Mouse (Mus musculus) left cerebral cortex, postnatal 36 days (tissue): ENCODE results near the gene Tspan31. TPM values are rescaled to one million over a fixed set of nuclear protein-coding genes. Genes with fewer than 3 reads are reported as not detected.
A peak's percentile ranks its signal among the peaks of the same experiment; 100 is the strongest.

Source experiments
- DNase-seq, 2 experiments: peaks; one replicate each; pipeline ENCODE4 v3.0.0; 2021 to 2022; ENCODE audit warnings: low spot score in 2 of 2, mixed read lengths in 1 of 2
- intact Hi-C: fragments of 180-260 bp; cut with DNase I; formaldehyde crosslinking; loops from one replicate; pipeline ENCODE4 v1.15.1; 2025
- total RNA-seq, 2 experiments: library from RNA; stranded (reverse); gene quantifications; 2 replicates each; pipeline ENCODE4 v1.2.3; 2021

Gene Tspan31
- total RNA-seq, 2 experiments from 2014 or later, result 63.5 to 66.3 TPM

DNA sequence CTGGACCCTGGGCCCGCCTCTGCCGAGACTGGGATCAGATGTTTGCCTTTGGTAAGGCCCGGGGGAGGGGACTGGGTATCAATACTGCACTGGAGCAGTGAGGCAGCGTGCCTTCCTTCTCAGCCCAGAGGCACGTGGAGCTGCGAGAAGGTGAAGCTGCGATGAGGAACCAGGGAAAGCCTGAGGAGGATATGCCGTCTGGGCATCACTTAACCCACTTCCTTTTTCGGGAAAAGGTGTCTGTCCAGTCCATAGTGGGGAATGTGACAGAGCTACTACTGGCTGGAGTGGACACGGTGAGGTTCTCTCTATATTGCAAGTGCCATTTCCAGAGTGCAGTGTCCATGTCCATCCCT lies 20.0 kb downstream of the Tspan31 start:
- intact Hi-C loops, result no loop called here
- DNase-seq, result no peak

DNA sequence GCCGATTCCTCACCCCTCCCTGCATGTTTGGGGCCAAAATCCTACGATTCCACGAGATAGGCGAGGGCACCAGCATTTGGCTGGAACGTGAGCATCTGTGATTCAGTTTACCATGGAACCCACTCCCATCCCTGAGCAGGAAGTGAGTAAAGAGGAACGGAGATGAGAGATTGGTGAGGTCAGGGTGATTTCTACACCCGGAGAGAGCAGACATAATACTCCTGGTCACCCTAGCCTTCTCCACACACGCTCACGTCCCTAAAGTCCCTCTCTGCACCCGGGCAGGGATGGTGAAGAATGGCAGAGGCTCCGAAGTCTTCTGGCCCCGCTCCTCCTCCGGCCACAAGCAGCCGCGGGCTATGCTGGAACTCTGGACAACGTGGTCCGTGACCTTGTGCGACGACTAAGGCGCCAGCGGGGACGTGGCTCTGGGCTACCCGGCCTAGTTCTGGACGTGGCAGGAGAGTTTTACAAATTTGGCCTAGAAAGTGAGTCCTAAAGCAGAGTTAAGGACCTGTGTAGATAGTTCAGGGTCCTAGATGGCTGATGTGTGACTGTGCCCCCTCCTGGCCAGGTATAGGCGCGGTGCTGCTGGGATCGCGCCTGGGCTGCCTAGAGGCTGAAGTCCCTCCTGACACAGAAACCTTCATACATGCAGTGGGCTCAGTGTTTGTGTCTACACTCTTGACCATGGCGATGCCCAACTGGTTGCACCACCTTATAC lies 20.5 kb downstream of the Tspan31 start:
- DNase-seq, result no peak
- intact Hi-C loops, result no loop called here

- intact Hi-C loops, result no loop called here
- DNase-seq, result no peak
Measured at GRCm38 (mm10) chr10:127048608-127049394, 21.3 kb downstream of the Tspan31 start.

DNA sequence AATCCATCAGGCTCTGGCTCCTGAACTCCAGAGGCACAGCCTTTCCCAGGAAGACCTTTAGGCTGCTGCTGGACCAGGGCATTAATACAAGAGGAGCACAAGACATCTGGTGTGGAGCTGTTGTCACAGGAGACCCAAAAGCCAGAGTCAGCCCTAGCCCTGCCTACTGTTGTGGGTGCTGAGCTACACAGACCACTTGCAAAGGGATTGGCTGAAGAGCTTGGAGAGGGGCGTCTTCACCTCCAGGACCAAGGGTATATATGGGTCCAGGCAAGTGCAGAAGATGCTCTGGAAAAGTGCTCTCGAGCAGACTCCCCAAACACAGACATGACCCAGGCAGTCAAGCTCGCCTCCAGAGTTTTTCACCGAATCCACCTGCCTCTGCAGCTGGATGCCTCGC lies 22.1 kb downstream of the Tspan31 start, which contains the start of gene Cyp27b1:
Gene Cyp27b1, plus strand, starts transcription at position 297 of the 400 bp plus-strand sequence.
- intact Hi-C loops, result no loop called here
- DNase-seq, result no peak

- DNase-seq, result no peak
- intact Hi-C loops, result no loop called here
Measured at GRCm38 (mm10) chr10:127043187-127043586, 26.9 kb downstream of the Tspan31 start.

DNA sequence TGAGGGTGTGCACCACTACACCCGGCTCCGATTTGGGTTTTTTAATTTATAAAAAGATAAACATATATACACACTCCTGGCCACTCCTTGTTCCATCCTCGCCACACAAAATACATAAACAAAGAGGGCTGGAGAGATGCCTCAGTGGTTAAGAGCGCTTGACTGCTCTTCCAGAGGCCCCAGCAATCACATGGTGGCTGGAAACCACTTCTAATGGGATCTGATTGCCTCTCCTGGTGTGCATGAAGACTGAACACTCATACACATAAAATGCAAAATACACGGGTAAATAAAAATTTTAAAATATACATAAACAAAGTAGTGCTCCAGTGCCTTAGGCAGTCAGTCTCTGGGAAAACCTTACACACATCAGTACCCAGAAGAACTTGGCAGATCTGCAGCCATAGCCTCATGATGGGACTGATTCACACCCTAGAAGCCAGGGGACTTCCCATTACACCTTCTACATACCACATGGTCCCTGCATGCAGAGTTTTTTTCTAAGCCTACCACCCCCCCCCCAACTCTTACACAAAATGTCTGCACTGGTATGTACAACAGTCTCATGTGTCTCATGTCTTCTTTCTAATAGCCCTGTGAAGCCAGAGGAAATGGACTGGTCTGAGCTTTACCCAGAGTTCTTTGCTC lies 27.5 kb downstream of the Tspan31 start:
- DNase-seq, result no peak
- intact Hi-C loops, result no loop called here

- peak; percentile 93 for DNase-seq
- intact Hi-C loops, result no loop called here
Measured at GRCm38 (mm10) chr10:127041774-127042338, 28.2 kb downstream of the Tspan31 start.

DNA sequence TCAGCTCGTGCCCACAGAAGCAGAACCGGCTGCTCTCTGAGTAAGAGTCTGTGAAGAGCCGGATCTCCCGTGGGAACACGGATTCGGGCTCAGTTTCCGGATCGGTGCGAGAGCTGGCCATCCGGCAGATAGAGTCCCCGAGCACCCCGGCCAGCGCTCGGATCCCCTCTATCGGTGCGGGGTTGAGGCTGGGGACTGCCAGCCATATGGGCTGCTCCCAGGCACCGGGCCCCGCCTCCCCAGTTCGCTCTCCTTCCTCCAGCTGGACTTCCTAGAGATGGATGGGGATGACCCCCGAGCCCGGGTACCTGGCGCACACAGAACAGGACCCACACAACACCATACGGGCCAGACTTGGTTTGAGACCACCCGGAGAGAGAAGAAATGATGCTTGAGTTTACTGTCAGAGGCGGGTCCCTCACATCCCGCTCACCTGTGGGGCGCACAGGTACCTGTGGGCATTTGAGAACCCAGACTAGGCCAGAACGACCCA lies 28.7 kb downstream of the Tspan31 start, which contains the start of the genes Mettl1 and Eef1akmt3:
Gene Mettl1, plus strand, starts transcription at position 141 of the 493 bp plus-strand sequence.
Gene Eef1akmt3, minus strand, starts transcription at position 240 of the 493 bp plus-strand sequence.
- DNase-seq, result peak; percentile 48 to 50
- intact Hi-C loops, result no loop called here

GRCm38 (mm10) chr10:127040569-127041214 lies 29.4 kb downstream of the Tspan31 start:
- intact Hi-C loops, result no loop called here
- peak; percentile 35 to 60 for DNase-seq

DNA sequence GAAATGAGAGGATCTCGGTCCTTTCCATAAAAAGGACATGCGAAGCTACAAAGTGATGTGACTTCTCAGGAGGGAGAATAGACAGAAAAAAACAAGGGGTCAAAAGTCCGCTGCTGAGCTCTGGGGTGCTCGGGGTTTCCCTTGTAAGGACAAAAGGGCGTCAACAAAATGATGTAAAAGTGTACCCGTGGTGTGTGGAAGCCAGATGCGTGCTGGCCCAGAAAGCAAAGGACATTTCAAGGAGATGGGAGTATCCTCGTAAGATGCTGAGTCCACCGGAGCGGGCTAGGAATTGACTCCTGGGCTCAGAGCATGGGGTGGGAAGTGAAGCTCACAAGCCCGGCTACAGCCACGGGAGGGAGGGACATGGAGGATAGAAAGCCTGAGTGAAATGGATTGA lies 32.4 kb downstream of the Tspan31 start:
- intact Hi-C loops, result no loop called here
- no peak for DNase-seq

DNA sequence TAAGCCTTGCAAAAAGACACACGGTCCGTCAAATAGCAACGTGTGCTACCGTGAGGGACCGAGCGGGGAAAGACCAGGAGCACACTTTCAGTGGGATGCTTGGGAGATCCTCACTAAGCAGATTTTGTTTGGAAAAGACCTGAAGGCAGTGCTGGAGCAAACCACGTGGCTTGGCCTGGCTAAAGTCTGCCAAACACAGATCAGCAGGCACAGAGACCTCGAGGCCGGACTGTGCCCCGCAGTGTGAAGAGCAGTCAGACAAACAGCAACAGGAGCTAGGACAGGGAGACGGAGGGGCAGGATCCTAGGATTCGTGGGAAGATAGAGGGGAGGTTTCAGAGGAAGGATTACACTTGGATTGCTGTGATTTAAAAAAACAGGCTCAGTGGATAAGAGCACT lies 33.8 kb downstream of the Tspan31 start:
- intact Hi-C loops, result no loop called here
- DNase-seq, result no peak

GRCm38 (mm10) chr10:127033301-127033741 lies 36.7 kb downstream of the Tspan31 start:
- DNase-seq, result no peak
- intact Hi-C loops, result loop anchor here (5.0 kb wide), 2 partner anchors 36 to 51 kb away; no protein-coding TSS in a partner anchor

- intact Hi-C loops, result loop anchor here (1.0 to 5.0 kb wide), 3 partner anchors 33 to 111 kb away; no protein-coding TSS in a partner anchor
Measured at GRCm38 (mm10) chr10:127030336-127031296, 39.4 kb downstream of the Tspan31 start, which contains the start of gene Tsfm. Tsfm (minus strand) TSS chr10:127030840.

DNA sequence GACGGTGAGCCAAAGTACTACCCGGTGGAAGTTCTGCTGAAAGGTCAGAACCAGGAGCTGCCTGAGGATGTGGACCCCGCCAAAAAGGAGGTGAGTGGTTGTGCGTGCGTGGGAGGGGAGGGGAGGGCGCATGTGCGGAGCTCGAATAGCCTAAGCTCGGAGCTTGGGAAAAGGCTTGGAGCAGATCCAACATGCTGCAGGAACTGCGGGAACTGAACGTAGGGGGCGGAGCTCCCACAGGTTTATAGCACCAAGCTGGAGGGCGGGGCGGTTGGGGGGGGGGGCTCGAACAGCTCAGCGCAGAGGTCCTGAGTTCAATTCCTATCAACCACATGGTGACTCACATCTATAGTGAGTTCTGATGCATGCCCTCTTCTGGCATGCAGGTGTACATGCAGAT lies 51.6 kb downstream of the Tspan31 start:
- intact Hi-C loops, result no loop called here
- DNase-seq, result no peak

More at GRCm38 (mm10) chr10:127030336-127031296, 39.4 kb downstream of the Tspan31 start, which contains the start of gene Tsfm:
- peak; percentile 89 to 92 for DNase-seq
